Mouse (Mus musculus): Measurements from ENCODE around the gene Ppp1r9a. TPM values are rescaled to one million over a fixed set of nuclear protein-coding genes. Genes with fewer than 3 reads are reported as not detected.

Ppp1r9a gene
- polyA plus RNA-seq, 1 experiment, result 0.13 TPM

DNA sequence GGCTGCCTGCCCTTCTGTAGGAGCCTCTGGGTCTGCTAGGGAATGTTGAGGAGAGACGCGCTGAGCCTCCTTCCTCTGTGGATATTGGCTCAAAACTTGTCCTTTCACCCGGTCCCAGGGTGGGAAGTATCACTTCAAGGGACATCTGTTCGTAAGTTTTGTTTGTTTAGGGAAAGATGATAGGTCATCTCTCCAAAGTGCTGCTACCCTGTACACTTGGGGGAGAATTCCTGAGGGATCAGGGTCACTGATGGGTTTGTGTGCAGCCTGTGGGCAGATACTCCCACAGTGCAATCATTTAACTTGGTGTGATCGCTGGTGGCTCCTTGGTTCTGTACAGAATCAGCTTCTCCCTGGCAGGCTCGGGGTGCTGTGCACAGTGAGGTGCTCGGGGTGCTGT, 189.2 kb downstream of the Ppp1r9a start:
- Histone ChIP-seq H3ac (ENCODE audit: control insufficient read depth, insufficient read length) (no peak overlapping the region), H3K4me3 (no peak overlapping the region), H3K27me3 (ENCODE audit: control insufficient read depth, insufficient read depth, insufficient read length) (no peaks in the 10 kb centered on the region), H3K79me2 (ENCODE audit: control insufficient read depth, insufficient read depth) (no peaks in the 10 kb centered on the region), H3K36me3 (ENCODE audit: control insufficient read depth, insufficient read depth) (no peaks in the 10 kb centered on the region), H3K4me2 (ENCODE audit: low read depth) (no peak overlapping the region)
- no peak for TF ChIP-seq E2F4 (IDR thresholded peaks at IDR 0.05; ENCODE audit: insufficient read depth)
- TF ChIP-seq CEBPB (IDR thresholded peaks at IDR 0.05; ENCODE audit: insufficient read depth, poor library complexity, severe bottlenecking), result no peak
- no peak for TF ChIP-seq MAX (IDR thresholded peaks at IDR 0.05; ENCODE audit: low read depth)
- TF ChIP-seq MYOD1 (IDR thresholded peaks at IDR 0.05; ENCODE audit: control insufficient read depth in 1 of 3, insufficient read length in 2 of 3, low read depth in 2 of 3), result no peak
- TF ChIP-seq TCF3 (IDR thresholded peaks at IDR 0.05; ENCODE audit: insufficient read length, low read depth), result no peak
- no peak for TF ChIP-seq TCF12 (IDR thresholded peaks at IDR 0.05; ENCODE audit: insufficient read depth, poor library complexity, severe bottlenecking)
- TF ChIP-seq POLR2AphosphoS2 (IDR thresholded peaks at IDR 0.05; ENCODE audit: insufficient read length, low read depth), result no peak
- no peak for TF ChIP-seq MYOG (IDR thresholded peaks at IDR 0.05; ENCODE audit: control insufficient read depth in 1 of 3, insufficient read depth in 1 of 3, insufficient read length in 2 of 3, low read depth in 2 of 3)
- no peak for TF ChIP-seq REST (IDR thresholded peaks at IDR 0.05; ENCODE audit: insufficient read depth, insufficient read length)
- TF ChIP-seq SRF (IDR thresholded peaks at IDR 0.05; ENCODE audit: control insufficient read depth, insufficient read length, low read depth), result no peak
- no peak for TF ChIP-seq USF1 (IDR thresholded peaks at IDR 0.05; ENCODE audit: low read depth)
- no peak for TF ChIP-seq POLR2A (IDR thresholded peaks at IDR 0.05; ENCODE audit: insufficient read length, low read depth)

GRCm38 (mm10) chr6:5092795-5093194, 190.1 kb downstream of the Ppp1r9a start:
- H3K27me3 ChIP-seq (ENCODE audit: control insufficient read depth, insufficient read depth, insufficient read length), result no peaks in the 10 kb centered on the region
- no peaks in the 10 kb centered on the region for H3K36me3 ChIP-seq (ENCODE audit: control insufficient read depth, insufficient read depth)
- no peak overlapping the region for H3ac ChIP-seq (ENCODE audit: control insufficient read depth, insufficient read length)
- TF ChIP-seq SRF (IDR thresholded peaks at IDR 0.05; ENCODE audit: control insufficient read depth, insufficient read length, low read depth) (no peak), E2F4 (IDR thresholded peaks at IDR 0.05; ENCODE audit: insufficient read depth) (no peak), TCF12 (IDR thresholded peaks at IDR 0.05; ENCODE audit: insufficient read depth, poor library complexity, severe bottlenecking) (no peak), POLR2AphosphoS2 (IDR thresholded peaks at IDR 0.05; ENCODE audit: insufficient read length, low read depth) (no peak), MYOG (IDR thresholded peaks at IDR 0.05; ENCODE audit: control insufficient read depth in 1 of 3, insufficient read depth in 1 of 3, insufficient read length in 2 of 3, low read depth in 2 of 3) (no peak), POLR2A (IDR thresholded peaks at IDR 0.05; ENCODE audit: insufficient read length, low read depth) (no peak), TCF3 (IDR thresholded peaks at IDR 0.05; ENCODE audit: insufficient read length, low read depth) (no peak), REST (IDR thresholded peaks at IDR 0.05; ENCODE audit: insufficient read depth, insufficient read length) (no peak), MYOD1 (IDR thresholded peaks at IDR 0.05; ENCODE audit: control insufficient read depth in 1 of 3, insufficient read length in 2 of 3, low read depth in 2 of 3) (no peak)
- H3K79me2 ChIP-seq (ENCODE audit: control insufficient read depth, insufficient read depth), result no peaks in the 10 kb centered on the region
- no peak overlapping the region for H3K4me2 ChIP-seq (ENCODE audit: low read depth)
- H3K4me3 ChIP-seq, result no peak overlapping the region

DNA sequence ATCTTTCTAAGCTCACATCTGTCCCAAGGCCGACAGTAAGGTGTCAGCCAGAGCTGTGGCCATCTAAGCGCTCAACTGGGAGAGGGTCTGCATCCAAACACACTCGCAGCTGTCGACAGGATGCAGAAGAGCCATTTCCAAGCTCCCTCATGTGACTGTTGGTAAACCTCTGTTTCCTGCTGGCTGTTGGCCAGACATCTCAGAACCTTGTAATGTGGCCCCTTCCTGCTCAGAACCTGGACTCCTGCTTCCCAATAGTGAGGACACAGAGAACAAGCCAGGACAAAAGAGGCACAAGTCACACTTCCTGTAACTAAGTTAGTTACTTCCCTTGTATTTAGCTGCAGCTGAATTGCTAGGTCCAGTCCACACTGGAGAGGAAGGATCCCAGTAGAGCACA, 190.8 kb downstream of the Ppp1r9a start:
- no peak overlapping the region for H3K4me3 ChIP-seq
- no peak overlapping the region for H3K4me2 ChIP-seq (ENCODE audit: low read depth)
- no peak for TF ChIP-seq REST (IDR thresholded peaks at IDR 0.05; ENCODE audit: insufficient read depth, insufficient read length)
- no peak for TF ChIP-seq MAX (IDR thresholded peaks at IDR 0.05; ENCODE audit: low read depth)
- TF ChIP-seq E2F4 (IDR thresholded peaks at IDR 0.05; ENCODE audit: insufficient read depth), result no peak
- TF ChIP-seq USF1 (IDR thresholded peaks at IDR 0.05; ENCODE audit: low read depth), result no peak
- TF ChIP-seq TCF12 (IDR thresholded peaks at IDR 0.05; ENCODE audit: insufficient read depth, poor library complexity, severe bottlenecking), result no peak
- TF ChIP-seq MYOD1 (IDR thresholded peaks at IDR 0.05; ENCODE audit: control insufficient read depth in 1 of 3, insufficient read length in 2 of 3, low read depth in 2 of 3), result no peak
- TF ChIP-seq TCF3 (IDR thresholded peaks at IDR 0.05; ENCODE audit: insufficient read length, low read depth), result no peak
- no peak for TF ChIP-seq CEBPB (IDR thresholded peaks at IDR 0.05; ENCODE audit: insufficient read depth, poor library complexity, severe bottlenecking)
- TF ChIP-seq POLR2AphosphoS2 (IDR thresholded peaks at IDR 0.05; ENCODE audit: insufficient read length, low read depth), result no peak
- no peak for TF ChIP-seq MYOG (IDR thresholded peaks at IDR 0.05; ENCODE audit: control insufficient read depth in 1 of 3, insufficient read depth in 1 of 3, insufficient read length in 2 of 3, low read depth in 2 of 3)
- no peaks in the 10 kb centered on the region for H3K27me3 ChIP-seq (ENCODE audit: control insufficient read depth, insufficient read depth, insufficient read length)
- H3ac ChIP-seq (ENCODE audit: control insufficient read depth, insufficient read length), result no peak overlapping the region
- H3K36me3 ChIP-seq (ENCODE audit: control insufficient read depth, insufficient read depth), result no peaks in the 10 kb centered on the region
- no peaks in the 10 kb centered on the region for H3K79me2 ChIP-seq (ENCODE audit: control insufficient read depth, insufficient read depth)

DNA sequence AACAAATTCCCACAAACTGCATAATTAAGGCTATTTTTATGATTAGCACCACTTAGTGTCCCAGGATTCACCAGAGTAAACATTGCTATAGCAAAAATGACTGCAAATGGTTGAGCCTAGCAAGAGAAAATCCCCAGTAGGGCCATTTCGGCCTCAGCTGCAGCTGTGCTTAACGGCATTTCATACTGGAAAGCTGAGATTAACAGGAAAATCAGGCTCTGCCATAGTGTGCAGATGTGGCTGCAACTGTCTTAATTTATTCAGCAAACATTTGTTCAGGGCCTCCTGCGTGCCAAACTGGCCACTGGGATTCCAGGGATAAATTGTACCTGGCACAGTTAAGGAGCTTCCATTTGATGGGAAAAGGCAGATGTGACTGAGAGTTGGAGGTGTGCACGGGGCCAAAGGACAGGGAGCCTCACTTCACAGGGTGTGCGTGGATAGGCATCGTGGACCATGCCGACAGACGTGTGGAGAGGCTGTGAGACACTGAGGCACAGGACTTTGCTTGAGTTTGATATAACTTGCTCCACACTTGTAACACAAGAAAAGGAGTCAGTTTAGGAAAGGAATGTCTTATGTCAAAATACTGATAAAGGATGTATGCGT, 192.8 kb downstream of the Ppp1r9a start:
- H3K36me3 ChIP-seq (ENCODE audit: control insufficient read depth, insufficient read depth), result no peaks in the 10 kb centered on the region
- H3K4me2 ChIP-seq (ENCODE audit: low read depth), result no peak overlapping the region
- no peak overlapping the region for H3ac ChIP-seq (ENCODE audit: control insufficient read depth, insufficient read length)
- no peak overlapping the region for H3K4me3 ChIP-seq
- H3K27me3 ChIP-seq (ENCODE audit: control insufficient read depth, insufficient read depth, insufficient read length), result no peaks in the 10 kb centered on the region
- TF ChIP-seq USF1 (IDR thresholded peaks at IDR 0.05; ENCODE audit: low read depth), result no peak
- TF ChIP-seq MYOG (IDR thresholded peaks at IDR 0.05; ENCODE audit: control insufficient read depth in 1 of 3, insufficient read depth in 1 of 3, insufficient read length in 2 of 3, low read depth in 2 of 3), result no peak
- TF ChIP-seq TCF12 (IDR thresholded peaks at IDR 0.05; ENCODE audit: insufficient read depth, poor library complexity, severe bottlenecking), result no peak
- no peak for TF ChIP-seq SRF (IDR thresholded peaks at IDR 0.05; ENCODE audit: control insufficient read depth, insufficient read length, low read depth)
- no peak for TF ChIP-seq MAX (IDR thresholded peaks at IDR 0.05; ENCODE audit: low read depth)
- TF ChIP-seq E2F4 (IDR thresholded peaks at IDR 0.05; ENCODE audit: insufficient read depth), result no peak
- no peak for TF ChIP-seq CEBPB (IDR thresholded peaks at IDR 0.05; ENCODE audit: insufficient read depth, poor library complexity, severe bottlenecking)
- no peak for TF ChIP-seq REST (IDR thresholded peaks at IDR 0.05; ENCODE audit: insufficient read depth, insufficient read length)
- TF ChIP-seq TCF3 (IDR thresholded peaks at IDR 0.05; ENCODE audit: insufficient read length, low read depth), result no peak
- no peak for TF ChIP-seq POLR2A (IDR thresholded peaks at IDR 0.05; ENCODE audit: insufficient read length, low read depth)
- TF ChIP-seq POLR2AphosphoS2 (IDR thresholded peaks at IDR 0.05; ENCODE audit: insufficient read length, low read depth), result no peak
- H3K79me2 ChIP-seq (ENCODE audit: control insufficient read depth, insufficient read depth), result no peaks in the 10 kb centered on the region

Measured in myocyte (in vitro differentiated cells).